Mouse (Mus musculus) lung, postnatal 0 days (tissue): Measurements from ENCODE around the gene Gm10639. TPM values are rescaled to one million over a fixed set of nuclear protein-coding genes. Genes with fewer than 3 reads are reported as not detected.
"Not testable (repeated sequence)": the region's sequence is repeated elsewhere in the genome, so short reads cannot be mapped to it uniquely, and the experiment has no call there.

Experiments
- ATAC-seq: fragments of 200-750 bp; cut with Nextera tagmentation; 2 replicates; pipeline ENCODE4 v1.8.0; 2017; ENCODE audit warnings: moderate library complexity
- DNase-seq: peaks from one replicate; pipeline ENCODE4 v3.0.0-alpha.2; 2016; ENCODE audit warnings: low spot score
- H3K27ac ChIP-seq: fragments of 300-500 bp; sonication (generic); 2 replicates; pipeline ENCODE4 v1.5.1; 2014; ENCODE audit warnings: antibody characterized with exemption, mild to moderate bottlenecking, low read length, mixed read lengths
- H3K27me3 ChIP-seq: fragments of 300-500 bp; sonication (generic); replicated peaks from 2 replicates; pipeline ENCODE4 v1.6.1; 2014; ENCODE audit warnings: low read length, mixed read lengths; ENCODE audit not compliant: insufficient read depth
- H3K36me3 ChIP-seq: fragments of 300-500 bp; sonication (generic); 2 replicates; pipeline ENCODE4 v1.6.1; 2014; ENCODE audit warnings: low read length, mixed read lengths; ENCODE audit not compliant: insufficient read depth
- H3K4me1 ChIP-seq: fragments of 300-500 bp; sonication (generic); 2 replicates; pipeline ENCODE4 v1.6.1; 2014; ENCODE audit warnings: antibody characterized with exemption, low read depth, low read length, mixed read lengths; ENCODE audit not compliant: insufficient read depth
- H3K4me2 ChIP-seq: fragments of 300-500 bp; sonication (generic); replicated peaks from 2 replicates; pipeline ENCODE4 v1.6.1; 2014; ENCODE audit warnings: low read depth, mild to moderate bottlenecking, low read length, moderate library complexity, mixed read lengths
- H3K4me3 ChIP-seq: fragments of 300-500 bp; sonication (generic); 2 replicates; pipeline ENCODE4 v1.5.1; 2014; ENCODE audit warnings: low read depth, low read length
- H3K9ac ChIP-seq: fragments of 300-500 bp; sonication (generic); replicated peaks from 2 replicates; pipeline ENCODE4 v1.6.1; 2014; ENCODE audit warnings: low read depth, mild to moderate bottlenecking
- H3K9me3 ChIP-seq: fragments of 300-500 bp; sonication (generic); 2 replicates; pipeline ENCODE4 v1.6.1; 2016; ENCODE audit warnings: low read length, mixed read lengths
- CTCF ChIP-seq: IDR thresholded peaks from 2 replicates; pipeline ENCODE4 v1.5.1; 2016; ENCODE audit warnings: antibody characterized with exemption, mild to moderate bottlenecking
- EP300 ChIP-seq: IDR thresholded peaks from 2 replicates; pipeline ENCODE4 v1.6.1; 2016; ENCODE audit warnings: antibody characterized with exemption, mild to moderate bottlenecking, control low read depth
- WGBS: fragments of 180-500 bp; shearing (Covaris S2); extraction: QIAGEN DNeasy Blood & Tissue Kit; methylation state at CpG from one replicate; pipeline ENCODE4 v1.1.7; 2014; 5-methylcytosine and 5-hydroxymethylcytosine counted together
- polyA plus RNA-seq: library from polyadenylated mRNA; unstranded; fragments of >200 nt; fragmentation: Nextera tagmentation; extraction: Ambion mirVana; gene quantifications from 2 replicates; pipeline ENCODE4 v1.2.1, GENCODE M21; 2015

Gm10639 gene
- polyA plus RNA-seq, 1 experiment from 2014 or later: 0.29 TPM

DNA sequence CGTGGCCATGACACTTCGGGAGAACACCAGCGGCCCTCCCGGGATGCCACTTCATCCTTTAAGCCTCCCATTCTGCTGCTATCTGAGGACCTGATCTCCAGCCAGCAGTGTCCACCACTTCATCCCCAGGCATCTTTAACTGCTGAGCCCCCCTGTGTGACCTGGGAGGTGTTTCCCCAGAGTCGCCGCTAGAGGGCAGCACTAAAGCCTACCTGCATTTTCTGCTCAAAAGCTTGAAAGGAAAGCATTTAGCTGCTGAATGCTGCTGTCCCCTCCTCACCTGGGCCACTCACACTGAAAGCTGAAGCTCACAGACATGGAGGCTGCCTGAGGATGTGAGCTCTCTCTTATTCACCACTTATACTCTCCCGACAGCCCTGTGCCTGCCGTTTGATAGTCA, 50.6 kb downstream of the Gm10639 start:
- WGBS: 16% methylated on average over 8 of the region's 8 CpGs
- H3K9ac ChIP-seq, H3K27ac ChIP-seq, H3K4me1 ChIP-seq, H3K4me3 ChIP-seq, H3K9me3 ChIP-seq, H3K27me3 ChIP-seq, H3K36me3 ChIP-seq, ATAC-seq, H3K4me2 ChIP-seq: not testable (repeated sequence)
- peak; percentile 80 for TF ChIP-seq CTCF
- DNase-seq: peak; percentile 28

GRCm38 (mm10) chr9:78342494-78342893, 52.8 kb downstream of the Gm10639 start:
- 90% methylated on average over 4 of the region's 4 CpGs for WGBS
- not testable (repeated sequence) for H3K27ac ChIP-seq, H3K4me3 ChIP-seq, ATAC-seq, H3K9ac ChIP-seq, H3K27me3 ChIP-seq, H3K36me3 ChIP-seq, H3K4me1 ChIP-seq, H3K9me3 ChIP-seq, H3K4me2 ChIP-seq, DNase-seq

DNA sequence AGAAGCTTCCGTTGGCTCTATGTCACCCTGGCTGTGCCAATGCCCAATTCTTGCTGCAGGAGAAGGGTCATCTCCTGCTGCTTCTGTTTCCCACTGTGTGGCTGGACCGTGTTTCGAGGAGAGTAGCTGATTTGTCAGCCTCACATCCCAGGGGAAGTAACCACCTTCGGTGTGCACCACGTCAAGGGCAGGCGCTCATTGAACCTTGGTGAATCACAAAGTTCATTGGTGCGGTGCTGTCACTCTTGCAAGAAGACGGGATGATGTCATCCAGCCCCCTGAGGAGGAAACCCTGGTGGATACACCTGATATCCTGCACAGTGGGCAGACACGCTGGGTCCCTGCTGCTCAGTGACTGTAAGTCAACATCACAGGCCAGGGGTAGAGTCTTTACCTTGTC, 53.3 kb downstream of the Gm10639 start:
- H3K9me3 ChIP-seq, H3K4me2 ChIP-seq, H3K4me3 ChIP-seq, H3K4me1 ChIP-seq, DNase-seq, H3K27ac ChIP-seq, H3K9ac ChIP-seq, H3K27me3 ChIP-seq, ATAC-seq, H3K36me3 ChIP-seq: not testable (repeated sequence)
- 88% methylated on average over 9 of the region's 9 CpGs for WGBS

GRCm38 (mm10) chr9:78345235-78345634, 55.5 kb downstream of the Gm10639 start:
- ATAC-seq, H3K27me3 ChIP-seq, H3K36me3 ChIP-seq, H3K4me2 ChIP-seq, H3K27ac ChIP-seq, H3K9me3 ChIP-seq, H3K4me3 ChIP-seq, H3K9ac ChIP-seq, H3K4me1 ChIP-seq, DNase-seq: not testable (repeated sequence)
- WGBS: 35% methylated on average over 4 of the region's 4 CpGs

GRCm38 (mm10) chr9:78347004-78347403, 57.3 kb downstream of the Gm10639 start:
- no peaks in the 10 kb centered on the region for H3K4me1 ChIP-seq
- H3K9me3 ChIP-seq: no peaks in the 10 kb centered on the region
- TF ChIP-seq EP300 (no peak), CTCF (no peak)
- H3K36me3 ChIP-seq: no peaks in the 10 kb centered on the region
- no peaks in the 10 kb centered on the region for H3K27me3 ChIP-seq
- ATAC-seq (peak; percentile 89), DNase-seq (peak; percentile 61)
- no peak overlapping the region for H3K4me3 ChIP-seq
- WGBS: 49% methylated on average over 3 of the region's 3 CpGs
- no peak overlapping the region for H3K9ac ChIP-seq
- H3K4me2 ChIP-seq: no peak overlapping the region
- no peak overlapping the region for H3K27ac ChIP-seq

- not testable (repeated sequence) for H3K9ac ChIP-seq, H3K4me2 ChIP-seq, H3K4me3 ChIP-seq, H3K9me3 ChIP-seq, H3K27ac ChIP-seq, H3K27me3 ChIP-seq, H3K4me1 ChIP-seq, ATAC-seq, DNase-seq, H3K36me3 ChIP-seq
- WGBS: 55% methylated on average over 6 of the region's 6 CpGs
Measured at GRCm38 (mm10) chr9:78348206-78349004, 58.7 kb downstream of the Gm10639 start.

DNA sequence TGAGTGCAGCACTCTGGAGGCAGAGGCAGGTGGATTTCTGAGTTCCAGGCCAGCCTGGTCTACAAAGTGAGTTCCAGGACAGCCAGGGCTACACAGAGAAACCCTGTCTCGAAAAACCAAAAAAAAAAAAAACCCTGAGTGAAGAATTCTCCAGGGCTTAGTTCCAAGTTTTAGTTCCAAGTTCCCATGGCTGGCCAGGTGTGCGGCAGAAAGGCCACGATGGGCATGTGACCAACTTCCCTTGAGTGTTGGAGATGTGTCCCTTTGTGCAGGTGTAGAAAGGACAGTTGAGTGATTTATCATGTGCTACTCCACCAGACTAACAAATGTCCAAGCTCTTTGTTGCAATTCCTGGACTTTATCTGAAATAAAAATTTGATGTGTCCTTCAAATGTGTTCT, 59.4 kb downstream of the Gm10639 start:
- not testable (repeated sequence) for H3K4me3 ChIP-seq, H3K4me2 ChIP-seq, ATAC-seq, H3K4me1 ChIP-seq, H3K27ac ChIP-seq, DNase-seq, H3K36me3 ChIP-seq, H3K27me3 ChIP-seq, H3K9ac ChIP-seq, H3K9me3 ChIP-seq
- WGBS: 65% methylated on average over 3 of the region's 3 CpGs

- H3K4me1 ChIP-seq, H3K9me3 ChIP-seq, H3K27me3 ChIP-seq, H3K9ac ChIP-seq, H3K4me3 ChIP-seq, H3K27ac ChIP-seq, ATAC-seq, H3K4me2 ChIP-seq, DNase-seq, H3K36me3 ChIP-seq: not testable (repeated sequence)
Measured at GRCm38 (mm10) chr9:78350007-78350406, 60.3 kb downstream of the Gm10639 start.
